Mouse (Mus musculus): ENCODE data around the gene Gm10260. TPM values are rescaled to one million over a fixed set of nuclear protein-coding genes. Genes with fewer than 3 reads are reported as not detected.

The Gm10260 gene
- total RNA-seq, 2 experiments from 2014 or later: 82.9 to 84.4 TPM

DNA sequence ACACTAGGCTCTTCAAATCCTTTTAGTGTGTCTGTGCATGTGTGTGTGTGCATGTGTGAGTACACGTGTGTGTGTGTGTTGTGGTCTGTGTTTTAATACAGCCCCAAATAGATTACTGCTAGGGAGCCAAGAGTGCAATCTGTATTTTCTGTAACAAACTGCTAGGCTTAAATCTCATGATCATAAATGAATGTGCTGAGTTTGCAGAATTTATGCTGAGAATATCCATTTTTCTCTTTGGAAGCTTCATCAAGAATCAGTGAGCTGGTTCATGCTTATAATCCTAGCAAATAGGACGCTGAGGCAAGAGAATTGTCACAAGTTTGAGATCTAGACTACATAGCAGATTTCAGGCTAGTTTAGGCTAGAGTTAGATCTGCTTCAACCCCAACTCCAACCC, 48.9 kb downstream of the Gm10260 start:
- DNase-seq (ENCODE audit: low spot score in 2 of 2): no peak
